Mouse (Mus musculus): ENCODE results near the gene Cdkal1.

Gene Cdkal1

GRCm38 (mm10) chr13:29355484-29356157 lies 499.9 kb downstream of the Cdkal1 start:
- CTCF ChIA-PET: no interaction called here

GRCm38 (mm10) chr13:29354943-29355342 lies 500.5 kb downstream of the Cdkal1 start:
- CTCF ChIA-PET: no interaction called here

GRCm38 (mm10) chr13:29353888-29354415 lies 501.5 kb downstream of the Cdkal1 start:
- CTCF ChIA-PET: no interaction called here

- CTCF ChIA-PET: no interaction called here
Observed at GRCm38 (mm10) chr13:29351023-29351684, 504.3 kb downstream of the Cdkal1 start.

GRCm38 (mm10) chr13:29350004-29350403 lies 505.5 kb downstream of the Cdkal1 start:
- CTCF ChIA-PET: no interaction called here

- CTCF ChIA-PET: no interaction called here
Observed at GRCm38 (mm10) chr13:29349386-29349961, 506.0 kb downstream of the Cdkal1 start.

- CTCF ChIA-PET: no interaction called here
Observed at GRCm38 (mm10) chr13:29348331-29348730, 507.1 kb downstream of the Cdkal1 start.

- CTCF ChIA-PET: no interaction called here
Observed at GRCm38 (mm10) chr13:29332640-29333412, 522.6 kb downstream of the Cdkal1 start.

GRCm38 (mm10) chr13:29325946-29326345 lies 529.5 kb downstream of the Cdkal1 start:
- CTCF ChIA-PET: no interaction called here

GRCm38 (mm10) chr13:29320421-29320820 lies 535.1 kb downstream of the Cdkal1 start:
- CTCF ChIA-PET: no interaction called here

GRCm38 (mm10) chr13:29317703-29318102 lies 537.8 kb downstream of the Cdkal1 start:
- CTCF ChIA-PET: no interaction called here

- CTCF ChIA-PET: no interaction called here
Observed at GRCm38 (mm10) chr13:29316271-29316670, 539.2 kb downstream of the Cdkal1 start.

GRCm38 (mm10) chr13:29312026-29312425 lies 543.4 kb downstream of the Cdkal1 start:
- CTCF ChIA-PET: no interaction called here

GRCm38 (mm10) chr13:29307420-29307819 lies 548.1 kb downstream of the Cdkal1 start:
- CTCF ChIA-PET: no interaction called here

GRCm38 (mm10) chr13:29292608-29293240 lies 562.8 kb downstream of the Cdkal1 start:
- CTCF ChIA-PET: no interaction called here

GRCm38 (mm10) chr13:29290569-29290968 lies 564.9 kb downstream of the Cdkal1 start:
- CTCF ChIA-PET: no interaction called here

GRCm38 (mm10) chr13:29285058-29285457 lies 570.4 kb downstream of the Cdkal1 start:
- CTCF ChIA-PET: no interaction called here

- CTCF ChIA-PET: no interaction called here
Observed at GRCm38 (mm10) chr13:29281556-29281955, 573.9 kb downstream of the Cdkal1 start.

- CTCF ChIA-PET: no interaction called here
Observed at GRCm38 (mm10) chr13:29278156-29278555, 577.3 kb downstream of the Cdkal1 start.

- CTCF ChIA-PET: no interaction called here
Observed at GRCm38 (mm10) chr13:29274296-29274695, 581.2 kb downstream of the Cdkal1 start.

GRCm38 (mm10) chr13:29273693-29274221 lies 581.7 kb downstream of the Cdkal1 start:
- CTCF ChIA-PET: no interaction called here

GRCm38 (mm10) chr13:29271451-29271850 lies 584.0 kb downstream of the Cdkal1 start:
- CTCF ChIA-PET: no interaction called here

All from spleen, embryonic (tissue).